Mouse (Mus musculus): ENCODE measurements at regions not wholly inside any gene's neighbourhood (a gene's known extent, or its start where the extent isn't known, plus 50 kb on each side); places are given as distances from the start of the nearest gene placed in this dataset.
"Not testable (repeated sequence)": the region's sequence is repeated elsewhere in the genome, so short reads cannot be mapped to it uniquely, and the experiment has no call there.

DNA sequence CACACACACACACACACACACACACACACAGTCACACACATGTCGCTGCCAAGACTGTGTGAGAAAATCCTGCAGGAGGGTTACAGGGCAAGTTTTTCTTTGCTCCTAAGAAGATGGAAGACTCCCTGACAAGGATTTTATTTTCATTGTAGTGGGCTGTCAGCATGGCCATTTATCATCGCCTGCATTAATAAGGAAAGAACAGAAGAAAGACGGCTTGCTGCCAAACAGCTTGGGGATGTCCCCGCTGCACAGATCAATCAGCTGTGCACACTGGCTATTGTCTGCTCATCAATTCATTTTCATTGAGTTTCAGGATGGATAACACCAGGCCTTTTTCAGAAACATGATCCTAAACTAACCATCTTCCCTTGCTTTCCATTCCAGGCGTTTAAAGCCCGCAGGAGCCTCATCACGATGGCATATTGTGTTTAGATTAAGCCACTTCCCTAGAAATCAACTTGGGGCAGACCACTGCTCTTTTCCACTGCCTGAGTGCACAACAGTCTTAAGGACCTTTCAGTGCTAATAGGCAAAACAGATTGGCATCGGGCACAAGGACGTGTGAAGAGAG is 213.1 kb upstream of the Crbn start:
- DNase-seq (ENCODE audit: low read depth, low spot score): peak; percentile 87

DNA sequence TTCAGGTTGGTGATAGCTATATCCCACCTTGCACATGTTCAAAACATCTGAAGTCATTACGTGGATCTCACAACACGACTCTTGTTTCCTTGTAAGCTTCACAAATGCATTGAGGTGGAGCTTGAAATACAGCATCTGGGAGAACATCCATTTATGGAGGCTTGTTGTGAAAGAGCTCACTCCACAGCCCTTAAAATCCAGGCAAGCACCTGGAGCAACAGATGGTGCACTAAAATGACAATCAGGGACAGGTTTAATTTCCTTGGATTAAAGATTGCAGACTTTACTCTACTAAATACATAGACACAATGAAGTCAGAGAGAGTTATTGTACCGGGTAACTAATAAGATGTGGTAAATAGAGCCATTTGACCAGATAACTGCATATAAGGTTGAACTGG is 219.2 kb upstream of the Crbn start:
- DNase-seq (ENCODE audit: low read depth, low spot score): no peak

DNA sequence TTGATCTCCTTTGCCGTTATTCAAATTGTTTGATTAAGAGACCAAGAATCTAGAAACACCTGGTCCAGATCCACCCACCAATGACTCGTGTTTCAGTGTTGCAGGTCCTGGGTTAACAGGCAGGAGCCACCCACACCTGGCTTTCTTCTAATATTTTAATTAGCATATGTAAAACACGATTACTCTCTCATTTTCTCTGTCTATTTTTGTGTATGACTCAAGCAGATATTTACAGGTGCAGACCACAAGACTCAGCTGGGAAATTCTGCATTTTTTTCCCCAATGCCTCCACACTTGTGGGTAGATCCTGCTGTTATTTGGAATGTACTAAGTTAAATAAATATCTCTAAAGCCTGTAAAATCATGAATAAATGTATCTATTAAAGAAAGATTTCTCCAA is 245.3 kb upstream of the Crbn start:
- DNase-seq (ENCODE audit: low read depth, low spot score): no peak

DNA sequence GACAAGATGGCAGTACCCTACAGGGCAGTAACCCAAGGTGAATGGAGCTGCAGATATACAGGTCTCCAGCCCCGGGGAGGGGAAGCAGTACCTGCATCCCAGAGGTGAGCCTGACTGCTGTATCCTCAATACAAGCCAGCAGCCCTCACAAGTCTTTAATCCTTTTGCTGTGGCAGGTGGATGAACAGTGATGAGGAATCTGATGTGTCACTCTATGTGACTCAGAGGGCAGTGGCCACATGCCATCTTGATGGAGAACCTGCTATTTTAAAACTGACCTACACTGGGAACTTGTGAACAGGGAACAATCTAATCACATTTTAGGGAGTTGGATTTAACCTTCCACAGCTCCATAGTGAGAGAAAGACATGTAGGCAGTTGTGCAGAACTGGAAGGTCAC is 251.7 kb upstream of the Crbn start:
- DNase-seq (ENCODE audit: low read depth, low spot score): no peak

DNA sequence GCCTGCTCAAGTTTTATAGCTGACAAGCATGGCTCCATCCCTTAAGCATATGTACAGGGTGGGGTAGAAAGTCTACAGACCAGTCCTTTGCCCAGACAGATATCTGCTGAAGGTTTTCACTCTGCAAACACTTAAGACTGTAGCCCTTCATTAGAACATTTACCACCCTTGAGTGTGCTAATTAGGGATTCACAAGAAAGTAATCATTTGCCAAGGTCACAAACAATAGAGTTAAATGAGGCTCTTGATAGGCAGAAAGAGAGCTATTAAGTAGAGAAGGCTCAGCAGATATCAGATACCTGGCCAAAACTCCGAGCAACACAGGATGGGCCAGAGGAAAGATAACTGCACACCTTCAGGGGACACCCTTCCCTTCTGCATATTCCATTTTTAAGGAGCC is 252.3 kb upstream of the Crbn start:
- DNase-seq (ENCODE audit: low read depth, low spot score): no peak

DNA sequence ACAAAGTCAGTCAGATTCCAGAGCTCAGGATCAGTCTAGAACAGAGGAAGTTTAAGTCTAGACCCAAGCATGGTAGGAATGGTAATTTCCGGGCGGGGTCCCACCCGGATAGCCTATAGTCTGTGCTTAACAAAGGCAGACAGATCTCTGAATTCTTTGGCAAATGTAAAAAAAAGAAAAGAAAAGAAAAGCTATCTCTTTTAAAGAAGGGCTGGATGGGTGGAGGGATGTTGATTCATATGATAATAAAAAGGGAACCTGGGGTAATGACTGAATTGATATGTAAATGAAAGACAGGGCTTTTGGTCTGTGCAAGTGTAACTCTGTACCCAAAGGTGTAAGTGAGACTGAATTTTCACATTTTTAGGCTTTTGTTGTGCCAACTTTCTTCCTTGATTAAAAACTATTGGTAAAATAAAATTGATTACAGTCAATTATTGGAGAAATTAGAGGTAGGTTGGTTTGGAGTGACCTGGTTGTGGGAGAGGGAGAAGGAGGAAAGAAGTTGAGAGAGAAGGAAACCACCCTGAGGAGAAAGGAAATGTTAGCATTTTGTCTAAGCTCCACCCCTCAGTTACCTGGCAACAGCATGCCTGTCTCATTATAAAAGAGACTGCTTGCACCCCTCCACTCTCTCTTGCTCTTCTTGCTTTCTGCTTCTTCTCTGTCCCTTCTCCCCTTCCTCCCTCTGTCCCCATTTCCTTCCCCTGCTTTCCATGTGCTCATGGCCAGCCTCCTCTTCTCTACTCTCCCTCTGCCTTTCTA is 259.3 kb upstream of the Crbn start:
- no peak for DNase-seq (ENCODE audit: low read depth, low spot score)

DNA sequence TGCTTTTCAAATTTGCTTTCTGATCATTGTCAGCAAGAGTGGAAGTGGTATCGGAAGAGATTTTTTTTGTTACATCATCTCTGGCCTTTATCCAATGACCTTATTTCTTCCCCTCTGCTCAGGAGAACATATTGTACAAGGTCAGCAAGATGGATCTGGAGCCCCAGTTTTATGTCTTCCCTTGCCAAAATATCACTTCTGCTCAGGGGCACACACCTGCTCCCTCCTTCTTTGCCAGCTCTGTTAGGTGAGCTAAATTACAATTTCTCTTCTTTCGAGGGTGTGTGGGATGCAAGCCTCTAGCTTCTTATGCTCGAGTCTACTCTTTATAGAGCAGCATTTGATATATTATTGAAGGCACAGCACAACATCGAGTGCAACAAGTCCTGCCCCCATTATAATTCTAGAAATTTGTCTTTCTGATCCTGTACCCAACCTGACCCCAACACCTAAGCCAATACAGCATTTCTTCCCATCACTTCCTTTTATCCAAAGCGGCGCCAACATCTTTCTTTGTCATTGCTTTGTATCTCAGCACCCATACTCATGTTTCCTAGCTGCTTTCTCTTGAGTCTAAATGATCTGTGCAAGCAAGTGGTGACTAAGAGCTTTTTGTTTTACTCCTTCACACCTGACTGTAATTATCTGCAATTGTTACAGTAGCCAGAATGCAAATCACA is 263.1 kb upstream of the Crbn start:
- no peak for DNase-seq (ENCODE audit: low read depth, low spot score)

DNA sequence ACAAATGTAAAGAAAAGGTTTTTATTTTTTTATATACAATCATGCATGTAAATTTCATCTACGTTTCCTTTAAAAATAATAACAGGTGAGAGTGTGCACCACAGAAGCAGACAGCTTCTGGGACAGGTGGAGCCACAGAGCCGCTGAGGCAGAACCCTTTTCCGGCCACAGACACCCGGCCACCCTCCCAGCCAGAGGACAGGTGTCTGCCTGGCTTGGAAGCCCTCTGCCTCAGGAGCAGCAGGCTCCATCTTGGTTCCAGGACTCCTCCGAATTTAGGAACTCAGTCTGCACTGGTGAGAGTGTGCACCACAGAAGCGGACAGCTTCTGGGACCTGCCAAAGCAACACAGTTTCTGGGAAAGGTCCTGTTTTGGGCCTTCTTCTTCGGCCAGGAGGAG is 270.6 kb upstream of the Crbn start:
- DNase-seq (ENCODE audit: low read depth, low spot score): no peak

DNA sequence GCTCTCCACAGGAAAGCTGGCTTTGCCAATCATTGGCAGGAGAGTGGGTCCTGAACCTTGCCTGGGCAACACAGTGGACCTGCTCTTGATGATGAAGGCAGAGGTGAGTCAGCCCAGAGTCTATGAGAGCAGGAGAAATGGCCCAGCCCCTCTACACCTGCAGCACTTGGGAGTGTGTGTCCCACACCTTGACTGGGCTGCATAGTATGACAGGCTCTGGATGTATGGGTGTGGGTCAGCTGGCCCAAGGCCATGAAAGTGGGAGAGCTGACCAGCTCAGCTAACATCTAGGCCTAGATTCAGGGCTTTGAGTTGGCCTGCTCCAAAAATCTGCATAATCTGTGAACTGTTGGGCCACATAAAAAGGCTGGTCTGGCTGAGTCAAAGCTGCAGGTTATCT is 292.7 kb upstream of the Crbn start:
- DNase-seq (ENCODE audit: low read depth, low spot score): no peak

DNA sequence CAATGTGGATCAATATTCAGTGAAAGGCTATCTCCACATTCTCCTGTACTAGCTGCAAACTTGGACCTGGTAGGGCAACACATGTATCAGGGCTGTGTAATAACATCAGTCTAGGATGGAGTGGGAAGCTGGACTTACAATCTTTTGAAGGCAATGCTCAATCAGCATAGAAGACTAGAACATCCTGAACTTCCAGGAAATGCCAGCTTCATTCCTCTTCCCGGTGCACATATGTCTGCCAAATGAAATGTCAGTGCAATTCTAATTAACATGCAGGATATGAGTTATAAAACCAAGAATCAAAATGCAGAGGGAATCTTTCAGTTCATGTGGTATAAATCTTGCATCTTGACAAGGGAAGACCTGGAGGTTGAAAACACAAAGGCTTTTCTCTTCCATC is 328.8 kb upstream of the Crbn start:
- DNase-seq (ENCODE audit: low read depth, low spot score): no peak

DNA sequence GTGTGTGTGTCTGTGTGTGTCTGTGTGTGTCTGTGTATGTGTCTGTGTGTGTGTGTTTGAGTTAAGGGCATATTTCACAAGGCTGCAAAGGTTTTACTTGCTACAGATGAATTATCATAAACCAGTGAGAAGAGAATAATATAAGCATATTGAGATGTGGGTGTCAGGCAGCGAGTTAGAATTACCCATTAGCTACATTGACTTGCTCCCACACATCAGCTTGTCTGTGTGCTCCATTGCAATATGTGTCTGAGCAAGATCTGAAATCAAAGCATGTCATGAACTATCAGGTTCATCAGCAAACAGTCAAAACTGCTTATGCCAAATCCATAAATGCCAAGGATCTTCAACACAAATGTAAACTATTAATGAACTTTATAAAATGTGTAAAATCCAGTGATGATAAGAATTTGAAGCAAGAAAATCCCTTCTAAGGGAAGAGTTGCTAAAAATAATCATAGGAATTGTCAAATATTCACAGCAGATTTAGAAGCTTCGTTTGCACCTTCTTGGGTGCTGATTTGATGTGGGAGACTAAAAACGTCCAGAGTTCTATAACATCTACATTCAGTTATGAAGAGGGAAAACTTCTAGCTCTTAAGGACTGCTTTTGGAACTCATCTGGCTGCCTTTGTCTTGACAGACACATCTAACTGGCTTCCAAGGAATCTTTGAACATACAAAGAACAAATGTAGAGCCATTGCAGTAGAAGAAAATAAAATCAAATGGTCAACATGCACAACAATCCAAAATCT is 361.7 kb upstream of the Lrrn1 start:
- no peak for DNase-seq (ENCODE audit: low read depth, low spot score)

DNA sequence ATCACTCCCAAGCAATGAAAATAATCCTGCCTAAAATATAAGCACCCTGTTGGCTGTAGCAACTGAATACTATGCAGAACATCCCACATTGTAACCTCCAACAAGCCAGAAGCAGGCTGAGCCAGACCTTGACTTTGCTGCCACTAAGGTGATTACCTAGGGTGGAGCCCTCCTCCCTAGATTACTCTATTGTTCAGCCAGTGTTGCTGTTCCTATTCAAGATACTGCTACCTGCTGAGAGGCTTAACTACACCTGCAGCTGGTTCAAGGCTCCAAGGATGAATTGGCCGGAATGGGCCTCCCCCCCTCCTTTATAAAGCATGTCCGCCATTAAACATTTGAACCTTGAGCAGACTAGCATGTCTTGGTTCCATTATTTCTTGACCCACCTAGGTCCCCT is 311.3 kb upstream of the Lrrn1 start:
- no peak for DNase-seq (ENCODE audit: low read depth, low spot score)

DNA sequence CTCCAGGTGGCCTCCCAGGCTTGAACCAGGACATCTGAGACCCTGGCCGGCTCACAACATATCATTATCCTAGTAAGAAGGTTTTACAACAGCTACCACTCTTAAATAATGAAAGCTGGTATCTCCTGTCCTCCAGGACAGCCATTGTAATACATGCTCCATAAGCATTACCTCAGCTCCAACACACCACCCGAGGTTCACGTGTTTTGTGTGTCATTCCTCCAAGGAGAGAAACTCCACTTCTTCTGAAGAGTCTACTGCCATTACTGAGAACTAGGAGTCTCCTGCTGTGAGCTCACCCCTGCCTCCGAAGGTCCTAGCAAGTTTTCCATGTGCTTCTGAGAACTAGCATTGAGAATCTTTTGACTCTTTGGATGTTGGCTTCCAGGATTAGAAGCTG is 310.8 kb upstream of the Lrrn1 start:
- DNase-seq (ENCODE audit: low read depth, low spot score): no peak

DNA sequence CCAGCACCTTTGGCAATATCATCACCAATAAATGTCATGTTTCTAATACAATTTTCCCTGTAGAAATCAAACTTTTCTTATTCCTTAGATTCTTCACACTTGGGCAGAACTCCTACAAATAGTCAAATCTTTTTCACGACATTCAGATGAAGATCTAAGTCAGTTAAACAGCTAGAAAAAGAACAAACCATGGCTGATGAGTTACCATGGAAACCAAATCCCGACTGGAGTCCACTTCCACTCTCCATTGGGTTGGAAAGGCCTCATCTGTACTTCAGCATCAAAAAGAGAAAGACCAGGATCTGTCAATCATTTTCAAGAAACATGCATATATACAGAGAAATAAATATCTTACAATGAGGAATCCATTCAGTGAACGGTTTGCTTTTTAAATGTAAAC is 307.0 kb upstream of the Lrrn1 start:
- DNase-seq (ENCODE audit: low read depth, low spot score): no peak

DNA sequence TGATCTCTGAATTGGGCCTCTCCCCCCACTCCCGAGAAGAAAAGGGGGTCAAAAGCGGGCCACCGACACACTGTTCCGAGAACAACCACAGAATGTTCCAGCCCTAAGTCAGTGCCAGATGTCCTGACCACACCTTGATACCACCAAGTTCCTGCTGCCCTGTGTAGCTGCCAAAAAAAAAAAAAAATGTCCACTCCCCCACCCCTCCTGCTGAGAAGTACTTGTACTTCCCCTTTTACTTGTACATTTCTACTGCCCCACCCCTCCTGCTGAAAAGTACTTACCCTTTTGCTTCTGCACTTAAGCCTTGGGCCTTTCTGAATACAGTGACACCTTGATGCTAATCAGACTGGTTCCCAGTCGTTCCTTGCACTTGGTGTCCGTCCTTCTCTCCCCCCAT is 299.7 kb upstream of the Lrrn1 start:
- not testable (repeated sequence) for DNase-seq (ENCODE audit: low read depth, low spot score)

DNA sequence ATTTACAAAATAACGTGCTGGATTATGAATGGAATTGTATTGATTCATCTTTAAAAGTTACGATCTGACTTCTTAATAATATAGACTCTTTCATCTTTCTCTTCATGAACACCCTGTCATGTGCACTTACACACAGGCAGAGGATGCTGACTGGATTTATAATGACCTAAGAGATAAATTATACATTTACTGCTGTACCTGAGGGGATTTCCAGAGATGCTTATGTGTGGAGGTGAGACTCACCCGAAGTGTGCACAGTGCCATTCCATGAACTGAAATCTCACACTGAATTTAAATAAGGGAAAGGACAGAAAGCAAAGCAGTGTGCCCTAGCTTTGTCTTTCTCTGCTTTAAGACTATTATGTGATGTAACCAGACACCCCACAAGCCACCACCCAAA is 291.9 kb upstream of the Lrrn1 start:
- no peak for DNase-seq (ENCODE audit: low read depth, low spot score)

DNA sequence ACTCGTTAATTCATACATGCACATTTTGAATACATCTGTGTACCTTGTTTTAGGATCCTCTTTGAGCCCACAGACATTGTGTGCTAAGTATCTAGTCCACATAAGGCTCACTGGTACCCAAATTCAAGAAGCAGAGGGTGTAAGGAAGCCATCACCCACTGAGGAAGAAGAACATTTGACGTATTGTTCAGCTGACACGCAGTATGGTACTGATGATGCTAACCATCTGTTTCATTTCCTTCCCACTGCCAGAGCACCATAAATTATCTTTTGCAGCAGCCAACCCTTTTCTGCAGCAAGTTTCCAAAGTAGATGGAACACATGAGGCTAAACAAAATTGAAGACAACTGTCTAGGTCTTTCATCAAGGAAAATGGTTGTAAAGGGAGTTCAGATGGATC is 285.6 kb upstream of the Lrrn1 start:
- peak; percentile 31 for DNase-seq (ENCODE audit: low read depth, low spot score)

DNA sequence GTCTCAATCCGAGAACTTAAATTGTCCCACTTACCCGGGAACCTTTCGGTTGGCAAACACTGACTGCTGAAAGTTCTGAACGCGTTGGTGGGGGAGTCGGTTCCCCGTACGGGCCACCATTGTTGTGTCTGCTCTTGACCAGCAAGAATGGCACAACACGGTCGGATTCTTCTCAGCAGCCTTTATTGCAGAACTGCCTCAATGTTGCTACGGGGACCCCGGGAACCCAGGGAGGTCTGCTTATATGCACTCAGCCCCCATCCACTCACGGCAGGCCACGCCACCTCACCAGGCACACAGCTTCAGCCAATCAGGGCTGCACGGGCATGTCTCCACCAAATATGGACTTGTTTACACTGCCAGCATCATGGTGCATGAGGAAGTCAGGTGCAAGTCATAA is 249.2 kb upstream of the Lrrn1 start:
- DNase-seq (ENCODE audit: low read depth, low spot score): no peak

DNA sequence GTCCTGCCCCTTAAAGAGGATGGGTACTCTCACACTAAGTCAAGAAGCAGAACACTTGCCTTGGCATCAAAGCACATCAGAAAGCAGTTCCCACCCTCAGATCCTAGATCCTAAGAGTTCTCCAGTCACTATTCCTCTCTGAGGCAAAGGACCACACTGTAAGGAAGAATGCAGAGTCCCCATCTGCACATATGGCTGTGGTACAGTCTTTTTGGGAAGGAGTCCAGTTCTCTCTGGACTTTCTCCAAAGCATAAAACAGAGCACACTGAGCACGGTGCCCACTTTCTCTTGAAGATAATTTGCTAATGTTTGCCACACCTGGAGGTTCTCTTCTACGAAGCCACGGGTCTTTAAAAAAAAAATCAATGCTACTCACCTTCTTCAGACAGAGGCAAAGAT is 238.7 kb upstream of the Lrrn1 start:
- DNase-seq (ENCODE audit: low read depth, low spot score): no peak

DNA sequence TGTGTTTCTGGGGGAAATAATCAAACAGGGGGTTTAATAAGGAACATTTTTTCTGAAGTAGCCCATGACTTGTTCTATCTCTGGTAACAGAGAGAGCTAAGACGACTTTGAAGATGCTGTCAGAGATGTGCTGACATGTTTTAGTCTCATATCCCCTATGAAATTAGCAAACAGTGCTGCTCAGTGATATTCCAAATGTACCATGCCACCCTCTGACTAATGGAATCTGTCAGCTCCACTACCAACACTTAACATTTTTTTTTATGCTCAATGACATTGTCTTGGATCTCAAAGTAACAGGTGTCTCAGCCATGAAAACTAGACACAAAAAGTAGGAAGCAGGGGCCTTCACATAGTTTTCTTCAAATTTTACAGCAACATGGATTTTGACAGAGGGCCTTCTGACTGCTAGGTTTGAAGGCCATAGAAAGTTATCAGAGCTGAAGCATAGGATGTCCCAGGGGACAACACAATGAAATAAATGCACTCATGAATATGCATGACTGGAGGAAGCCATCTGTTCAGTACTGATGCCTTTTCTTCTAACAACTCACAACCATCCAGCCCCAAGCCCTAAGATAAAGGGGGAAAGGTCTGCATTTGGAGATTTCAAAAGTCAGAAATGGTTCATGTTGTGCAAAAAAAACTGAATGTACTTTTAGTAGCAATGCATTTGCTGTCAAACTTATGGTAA is 225.7 kb upstream of the Lrrn1 start:
- DNase-seq (ENCODE audit: low read depth, low spot score): peak; percentile 56

DNA sequence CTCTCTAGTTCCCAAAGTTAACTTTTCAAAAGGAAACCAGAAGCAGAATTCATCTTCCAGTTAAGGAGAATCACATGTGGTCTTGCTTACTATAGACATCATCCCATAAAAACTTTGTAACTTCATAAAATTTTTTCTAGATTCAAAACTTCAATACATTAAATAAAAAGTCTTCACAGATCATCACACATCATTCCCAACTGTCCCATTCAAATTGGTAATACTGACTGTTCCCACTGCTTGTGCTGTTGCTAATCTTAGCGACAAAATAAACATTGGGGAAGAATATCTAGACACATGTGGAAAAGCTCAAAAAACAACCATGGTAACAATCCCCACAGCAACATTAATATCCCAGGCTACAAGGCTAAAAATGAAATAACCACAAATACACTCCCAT is 210.0 kb upstream of the Lrrn1 start:
- DNase-seq (ENCODE audit: low read depth, low spot score): no peak

DNA sequence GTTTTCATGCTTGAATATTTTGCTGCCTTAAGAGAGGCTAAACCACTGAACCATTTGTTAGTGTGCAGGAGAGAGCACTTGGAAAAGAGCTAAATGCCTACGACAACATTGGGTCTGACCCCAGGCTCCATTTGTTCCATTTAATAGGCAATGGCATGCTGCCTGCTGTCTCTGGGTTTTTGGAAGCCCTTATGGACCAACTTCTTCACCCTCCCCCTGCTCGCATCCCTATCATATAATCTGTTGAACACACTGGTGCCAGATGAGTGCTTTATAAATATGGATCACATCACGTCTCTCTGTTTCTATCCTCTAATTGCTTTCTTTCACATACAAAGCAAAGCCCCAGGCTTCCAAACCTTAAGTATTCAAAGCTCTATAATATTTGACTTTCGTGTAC is 179.1 kb upstream of the Lrrn1 start:
- DNase-seq (ENCODE audit: low read depth, low spot score): no peak

Data from mesoderm, embryonic 11.5 days (tissue).